Mouse (Mus musculus): ENCODE measurements around the gene Sdhaf1.

DNA sequence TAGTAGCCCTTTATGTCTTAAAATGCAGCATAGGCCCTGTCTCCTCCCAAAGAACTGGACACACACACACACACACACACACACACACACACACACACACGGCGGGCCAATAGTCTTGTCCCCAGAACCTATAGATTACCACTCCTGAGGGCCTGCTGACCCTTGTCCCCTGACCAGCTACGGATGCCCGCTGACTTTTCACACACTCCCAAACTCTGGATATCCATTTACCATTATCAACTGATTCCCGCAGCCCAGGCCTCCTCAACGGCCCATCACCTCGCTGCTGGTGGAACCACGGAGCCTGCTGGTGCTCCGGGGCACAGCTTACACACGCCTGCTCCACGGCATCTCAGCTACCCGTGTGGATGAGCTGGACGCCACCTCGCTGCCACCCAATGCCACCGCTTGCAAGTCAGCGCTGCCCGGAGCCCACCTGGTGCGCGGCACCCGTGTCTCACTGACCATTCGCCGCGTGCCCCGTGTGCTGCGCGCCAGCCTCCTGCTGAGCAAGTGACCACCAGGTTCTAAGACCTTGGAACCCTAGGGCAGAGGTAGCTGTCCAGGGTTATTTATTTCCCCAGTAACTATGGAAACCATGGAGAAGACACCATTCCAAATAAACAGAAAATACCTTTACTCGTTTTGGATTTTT is 9.9 kb downstream of the Sdhaf1 start:
- TF ChIP-seq POLR2A (IDR thresholded peaks at IDR 0.05; ENCODE audit: control insufficient read depth, low read depth, low read length) = no peak
- TF ChIP-seq CTCF (IDR thresholded peaks at IDR 0.05; ENCODE audit: control insufficient read depth, insufficient read depth, insufficient replicate concordance, low read depth, low read length) = no peak
